Mouse (Mus musculus) megakaryocyte-erythroid progenitor cell, adult 5-6 weeks (primary cell): ENCODE measurements around the gene Med24. TPM values are rescaled to one million over a fixed set of nuclear protein-coding genes. Genes with fewer than 3 reads are reported as not detected.
A peak's percentile ranks its signal among the peaks of the same experiment; 100 is the strongest.
"Not testable (repeated sequence)": the region's sequence is repeated elsewhere in the genome, so short reads cannot be mapped to it uniquely, and the experiment has no call there.

Experiments used
- ATAC-seq: replicated peaks from 2 replicates; pipeline ENCODE4 v1.8.0; 2016; ENCODE audit warnings: mild to moderate bottlenecking, inconsistent platforms; ENCODE audit not compliant: severe bottlenecking, poor library complexity, low FRiP score, low TSS enrichment
- total RNA-seq, 2 experiments: library from RNA; stranded (forward) in 1 of 2; stranded (reverse) in 1 of 2; fragments of 200-1000, 215-1000 nt in 1 of 2; fragments of >200 nt in 1 of 2; fragmentation: Nextera tagmentation in 1 of 2; gene quantifications; 2 replicates each; pipeline ENCODE4 v1.2.3; 2014 to 2017

The Med24 gene
- total RNA-seq, 2 experiments from 2014 or later = 42.7 to 62.2 TPM

- ATAC-seq = no peak
Measured at GRCm38 (mm10) chr11:98701213-98701670, 28.0 kb downstream of the Med24 start, which contains the start of gene Csf3. Gene Csf3 (plus strand): TSS chr11:98701263.

GRCm38 (mm10) chr11:98699911-98700310 lies 29.3 kb downstream of the Med24 start:
- ATAC-seq = peak; percentile 58

DNA sequence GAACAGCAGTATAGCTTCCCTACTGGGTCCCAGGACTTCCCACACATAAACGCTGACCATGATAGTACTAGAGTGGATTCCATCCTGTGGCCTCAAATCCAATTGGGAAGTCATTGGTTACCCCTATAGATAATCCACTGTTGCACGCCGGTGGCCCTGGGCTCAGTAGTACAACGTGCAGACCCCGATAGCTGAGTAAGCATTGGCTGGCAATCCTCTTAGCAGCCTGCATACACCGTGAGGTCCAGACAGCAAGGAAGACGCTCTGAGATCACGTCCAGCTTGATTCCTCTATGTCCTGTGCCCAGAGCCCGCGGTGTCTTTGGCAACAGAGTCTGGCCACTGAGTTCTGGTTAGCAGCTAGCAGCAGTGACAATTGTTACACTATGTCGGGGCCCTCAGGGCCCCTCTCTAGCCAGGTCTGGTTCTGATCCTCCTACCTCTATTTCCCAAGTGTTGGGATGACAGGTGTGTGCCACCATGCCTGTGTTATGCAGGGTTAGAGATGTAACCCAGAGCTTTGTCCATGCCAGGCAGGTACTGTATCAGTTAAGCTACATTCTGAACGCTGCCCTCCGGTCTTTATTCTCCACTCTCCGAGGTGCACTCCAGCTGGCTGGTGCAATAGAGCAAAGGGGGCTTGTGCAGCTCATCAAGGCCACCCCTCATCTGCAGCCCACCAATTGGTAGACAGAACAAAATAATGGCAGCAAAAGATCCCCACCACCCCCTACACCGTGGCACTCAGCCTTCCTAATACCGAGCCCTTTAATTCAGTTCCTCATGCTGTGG lies 30.2 kb downstream of the Med24 start:
- no peak for ATAC-seq

DNA sequence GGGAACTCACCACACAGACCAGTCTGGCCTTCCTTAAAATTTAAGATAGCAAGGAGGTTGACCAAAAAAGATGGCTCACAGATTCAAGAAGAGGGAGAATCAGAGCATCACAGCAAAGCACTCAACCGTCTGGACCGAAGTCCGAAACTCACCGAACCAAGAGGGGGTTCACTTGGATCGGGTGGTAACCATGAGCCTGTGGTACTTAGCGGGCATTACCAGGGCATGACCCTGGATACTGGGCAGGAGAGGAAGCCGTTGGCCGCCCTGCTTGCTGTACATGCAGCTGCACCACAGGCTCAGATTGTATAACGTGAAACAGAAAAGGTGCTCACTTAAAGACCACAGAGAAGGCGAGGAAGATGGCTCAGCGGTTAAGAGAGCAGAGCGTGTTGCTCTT lies 32.0 kb downstream of the Med24 start:
- ATAC-seq = no peak

GRCm38 (mm10) chr11:98696454-98697216 lies 32.6 kb downstream of the Med24 start:
- ATAC-seq = no peak

- ATAC-seq = no peak
Measured at GRCm38 (mm10) chr11:98695408-98695807, 33.8 kb downstream of the Med24 start.

DNA sequence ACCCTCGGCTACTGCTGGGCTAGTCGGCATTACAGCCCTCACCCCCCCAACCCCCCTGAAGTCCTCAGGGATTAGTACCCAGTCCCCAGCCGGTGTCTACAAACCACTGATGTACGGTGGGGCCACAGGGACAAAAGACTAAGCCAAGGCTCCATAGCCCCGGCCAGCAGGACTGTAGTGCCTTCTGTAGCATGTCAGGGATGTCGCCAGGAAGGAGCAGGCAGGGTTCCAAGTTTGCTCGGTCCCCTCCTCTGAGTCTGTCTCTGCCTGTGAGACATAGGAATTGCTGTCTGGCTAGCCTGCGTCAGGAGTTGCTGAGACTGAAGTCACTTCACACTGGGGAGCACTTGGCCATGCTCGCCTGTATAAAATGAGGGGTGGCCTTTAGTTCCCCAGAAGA lies 34.9 kb downstream of the Med24 start:
- no peak for ATAC-seq

DNA sequence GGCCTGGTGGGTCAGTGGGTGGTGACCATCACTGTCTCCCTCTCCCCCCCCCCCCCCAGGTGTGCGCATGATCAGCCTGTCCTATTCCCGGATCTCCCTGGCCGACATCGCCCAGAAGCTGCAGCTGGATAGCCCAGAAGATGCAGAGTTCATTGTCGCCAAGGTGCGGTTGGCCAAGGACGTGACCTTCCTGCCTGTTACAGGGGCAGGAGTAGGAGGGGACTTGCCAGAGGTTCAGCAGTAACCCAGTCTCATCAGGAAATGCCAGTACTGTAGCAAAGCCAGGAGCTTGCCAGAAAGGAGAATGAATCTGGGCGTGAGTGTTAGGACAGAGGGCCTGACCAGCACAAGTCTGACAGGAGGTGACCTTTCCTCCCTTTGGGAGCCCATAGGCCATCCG lies 35.5 kb downstream of the Med24 start:
- ATAC-seq = no peak

DNA sequence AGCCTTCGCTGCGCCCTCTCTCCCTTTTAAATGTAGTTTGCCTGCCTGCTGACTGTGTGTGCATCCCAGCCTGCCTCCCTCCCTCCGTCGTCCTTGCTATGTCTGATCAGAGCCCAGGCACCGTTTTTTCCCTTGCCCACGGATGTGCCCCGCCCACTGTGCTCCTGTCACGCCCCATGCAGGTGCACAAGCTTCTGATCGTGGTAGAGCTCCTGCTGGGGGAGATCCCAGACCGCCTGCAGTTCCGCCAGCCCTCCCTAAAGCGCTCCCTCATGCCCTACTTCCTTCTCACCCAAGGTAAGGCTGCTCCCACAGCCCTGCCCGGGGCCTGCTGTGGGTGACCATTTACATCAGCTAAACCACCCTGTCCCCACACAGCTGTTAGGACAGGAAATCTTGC lies 36.0 kb downstream of the Med24 start:
- peak; percentile 8; the same call in 1 of the 2 replicates for ATAC-seq

DNA sequence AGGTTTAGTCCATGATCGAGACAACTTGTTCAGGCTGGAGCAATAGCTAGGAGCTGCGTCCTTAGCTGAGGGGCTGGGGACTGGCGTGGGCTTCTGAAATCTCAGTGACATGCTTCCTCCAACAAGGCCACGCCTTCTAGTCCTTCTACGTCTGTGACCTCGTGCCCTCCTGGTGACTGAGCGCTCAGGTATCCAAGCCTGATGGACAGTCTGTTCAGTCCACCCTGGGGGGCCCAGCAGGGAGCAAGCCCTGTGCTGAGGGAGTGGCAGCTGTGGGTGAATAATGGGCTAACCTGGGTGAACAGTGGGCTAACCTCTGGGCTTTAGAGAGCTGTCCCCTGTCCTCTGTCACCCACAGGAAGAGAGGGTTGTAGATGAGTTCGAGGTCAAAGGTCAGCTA lies 41.2 kb downstream of the Med24 start:
- ATAC-seq = no peak

- no peak for ATAC-seq
Measured at GRCm38 (mm10) chr11:98686976-98687375, 42.3 kb downstream of the Med24 start.

DNA sequence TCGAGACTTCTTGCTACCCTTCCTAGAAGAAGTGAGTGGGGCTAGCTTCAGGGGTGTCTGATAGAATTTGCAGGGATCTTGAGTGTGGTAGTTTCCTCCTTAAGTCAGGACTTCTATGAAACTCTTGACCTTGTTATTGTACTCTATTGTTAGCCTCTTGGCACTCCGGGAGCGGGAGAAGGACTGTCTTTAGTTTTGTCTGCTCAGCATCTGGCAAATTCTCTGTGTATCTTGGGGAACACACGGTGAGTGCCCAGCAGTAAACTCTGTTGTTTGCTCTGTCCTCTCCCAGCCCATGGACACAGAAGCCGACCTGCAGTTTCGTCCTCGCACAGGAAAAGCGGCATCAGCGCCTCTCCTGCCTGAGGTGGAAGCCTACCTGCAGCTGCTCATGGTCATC lies 43.6 kb downstream of the Med24 start:
- no peak for ATAC-seq

- no peak for ATAC-seq
Measured at GRCm38 (mm10) chr11:98682811-98683210, 46.4 kb downstream of the Med24 start.

GRCm38 (mm10) chr11:98681786-98682745 lies 47.2 kb downstream of the Med24 start, which contains the start of gene Psmd3:
Gene Psmd3 (plus strand): TSS chr11:98682554.
- peak; percentile 93 for ATAC-seq

DNA sequence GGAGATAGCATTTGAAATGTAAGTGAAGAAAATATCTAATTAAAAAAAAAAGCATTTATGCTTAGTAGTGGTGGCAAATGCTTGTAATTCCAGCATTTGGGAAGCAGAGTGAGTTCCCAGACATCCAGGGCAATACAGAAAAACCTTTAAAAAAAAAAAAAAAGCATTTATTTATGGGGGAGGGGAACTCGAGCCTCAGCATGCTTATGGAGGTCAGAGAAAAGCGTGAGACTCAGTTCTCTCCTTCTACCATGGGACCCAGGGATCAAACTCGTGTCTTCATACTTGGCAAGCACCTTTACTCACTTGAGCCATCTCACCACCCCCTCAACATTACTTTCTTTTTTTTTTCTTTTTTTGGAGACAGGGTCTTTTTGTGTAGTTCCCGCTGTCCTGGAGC lies 48.0 kb downstream of the Med24 start:
- no peak for ATAC-seq

DNA sequence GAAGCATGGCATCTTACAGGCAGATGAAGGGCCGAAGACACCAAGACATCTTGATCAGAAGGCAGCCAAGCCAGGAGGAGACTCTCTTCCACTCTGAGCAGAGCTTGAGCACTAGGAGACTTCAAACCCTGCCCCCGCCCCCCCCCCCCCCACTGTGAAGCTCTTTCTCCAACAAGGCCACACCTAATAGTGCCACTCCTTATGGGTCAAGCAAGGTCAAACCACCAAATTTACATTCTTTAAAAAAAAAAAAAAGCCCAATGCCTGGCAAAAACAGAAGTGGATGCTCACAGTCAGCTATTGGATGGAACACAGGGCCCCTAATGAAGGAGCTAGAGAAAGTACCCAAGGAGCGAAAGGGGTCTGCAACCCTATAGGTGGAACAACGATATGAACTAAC lies 48.6 kb downstream of the Med24 start:
- ATAC-seq = not testable (repeated sequence)

DNA sequence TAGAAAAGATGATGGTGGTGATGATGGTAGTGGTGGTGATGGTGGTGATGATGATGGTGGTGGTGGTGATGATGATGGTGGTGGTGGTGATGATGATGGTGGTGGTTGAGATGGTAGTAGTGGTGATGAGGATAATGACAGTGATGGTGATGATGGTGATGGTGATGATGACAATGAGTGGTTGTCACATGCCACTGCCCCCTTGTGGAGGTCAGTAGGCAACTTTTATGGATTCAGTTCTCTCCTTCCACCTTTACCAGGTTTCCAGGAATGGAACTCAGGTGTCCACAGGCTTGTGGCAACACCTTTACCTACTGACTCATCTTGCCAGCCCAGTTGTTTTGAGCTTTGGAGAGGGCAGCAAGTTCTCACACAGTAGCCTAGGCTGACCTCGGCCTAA lies 49.2 kb downstream of the Med24 start:
- no peak for ATAC-seq

DNA sequence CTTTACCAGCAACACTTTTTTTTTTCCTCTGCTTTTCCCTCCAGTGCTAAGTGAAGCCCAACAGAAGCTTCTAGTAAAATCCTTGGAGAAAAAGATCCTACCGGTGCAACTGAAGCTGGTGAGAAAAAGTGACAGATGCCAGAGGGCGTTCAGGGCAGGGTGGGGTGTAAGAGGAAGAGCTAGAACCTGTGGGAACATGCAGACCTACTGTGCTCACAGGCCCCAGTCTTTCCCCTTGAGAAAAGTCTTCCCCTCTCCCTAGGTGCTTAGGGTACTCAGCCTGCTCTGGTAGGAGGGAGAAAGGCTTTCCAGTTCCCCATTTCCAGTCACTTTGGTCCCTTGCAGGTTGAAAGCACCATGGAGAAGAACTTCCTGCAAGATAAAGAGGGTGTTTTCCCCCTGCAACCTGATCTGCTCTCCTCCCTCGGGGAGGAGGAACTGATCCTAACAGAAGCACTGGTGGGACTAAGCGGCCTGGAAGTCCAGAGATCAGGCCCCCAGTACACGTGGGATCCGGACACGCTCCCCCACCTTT lies 53.3 kb downstream of the Med24 start:
- ATAC-seq = no peak

GRCm38 (mm10) chr11:98673136-98673535 lies 56.1 kb downstream of the Med24 start:
- ATAC-seq = peak; percentile 79
